Comparison of ENCODE assay signal across 21 mouse cellular contexts in genomic region chr11:104270876-104271275, GRCm38 (mm10). TPM values are rescaled to one million over a fixed set of nuclear protein-coding genes. Genes with fewer than 3 reads are reported as not detected.
DNase-seq lines count a peak whose midpoint lies in the region; ATAC-seq and TF ChIP-seq lines count a peak whose summit lies in the region.
"Had no signal": no experiment of that assay in that cellular context is flagged by ENCODE, and none has a peak within 500 bp of the region (broad histone marks: within the 10 kb centered on the region; RNA-seq: fewer than 3 reads in every experiment).

No protein-coding gene starts in this region.

- TF ChIP-seq CTCF in gastrocnemius, adult 2 months (IDR thresholded peaks at IDR 0.05), result no peak
- TF ChIP-seq CTCF in cortical plate, adult 2 months (IDR thresholded peaks at IDR 0.05; ENCODE audit: extremely low read depth, insufficient read depth, low read length), result no peak

- 63% methylated on average over 4 of the region's 4 CpGs for WGBS in kidney, embryonic 14.5 days
- WGBS in lung, embryonic 16.5 days, result 46% methylated on average over 4 of the region's 4 CpGs

- no peak for TF ChIP-seq POLR2A in cortical plate, adult 2 months (IDR thresholded peaks at IDR 0.05; ENCODE audit: extremely low read depth, insufficient read depth, low read length)

- ATAC-seq in kidney, embryonic 14.5 days (ENCODE audit: low FRiP score, low TSS enrichment), result no peak
- ATAC-seq in lung, embryonic 16.5 days (ENCODE audit: low read depth), result peak; percentile 74; the same call in 1 of the 2 replicates
- ATAC-seq: forebrain, embryonic 14.5 days had no signal

- no peaks in the 10 kb centered on the region for H3K36me3 ChIP-seq in kidney, embryonic 14.5 days (ENCODE audit: control insufficient read depth, insufficient read depth, low read length)
- H3K36me3 ChIP-seq in lung, embryonic 16.5 days (ENCODE audit: control insufficient read depth, insufficient read depth, low read length), result no peaks in the 10 kb centered on the region
- H3K36me3 ChIP-seq: embryonic facial prominence, embryonic 15.5 days; forebrain, embryonic 10.5 days; heart, embryonic 10.5 days had no signal

- peak overlapping the region; percentile 92 for H3K27ac ChIP-seq in gastrocnemius, adult 2 months
- no peak overlapping the region for H3K27ac ChIP-seq in kidney, embryonic 14.5 days (ENCODE audit: low read depth, low read length)
- H3K27ac ChIP-seq in lung, embryonic 16.5 days (ENCODE audit: low read length), result no peak overlapping the region
- H3K27ac ChIP-seq in cortical plate, adult 2 months (ENCODE audit: insufficient read depth, low read length), result 0 out of 2 replicates have a peak overlapping the region, but pooled peaks have one; percentile 37
- H3K27ac ChIP-seq: embryonic facial prominence, embryonic 15.5 days; forebrain, embryonic 10.5 days; heart, embryonic 10.5 days; hindbrain, embryonic 13.5 days had no signal

- 0 out of 2 replicates have a peak, but pooled peaks cover 6% of the 10 kb centered on the region for H3K4me1 ChIP-seq in kidney, embryonic 14.5 days (ENCODE audit: control insufficient read depth, insufficient read depth, low read length)
- H3K4me1 ChIP-seq in lung, embryonic 16.5 days (replicated peaks; ENCODE audit: control insufficient read depth, insufficient read depth, low read length), result peaks cover 4% of the 10 kb centered on the region
- peaks cover 25% of the 10 kb centered on the region for H3K4me1 ChIP-seq in cortical plate, adult 2 months (ENCODE audit: control insufficient read depth, insufficient read depth, low read length)

- no peak overlapping the region for H3K4me3 ChIP-seq in gastrocnemius, adult 2 months
- no peak overlapping the region for H3K4me3 ChIP-seq in kidney, embryonic 14.5 days (ENCODE audit: low read length)
- H3K4me3 ChIP-seq in lung, embryonic 16.5 days (ENCODE audit: low read length), result no peak overlapping the region
- H3K4me3 ChIP-seq in cortical plate, adult 2 months (ENCODE audit: insufficient read depth, low read length), result no peak overlapping the region
- H3K4me3 ChIP-seq: embryonic facial prominence, embryonic 15.5 days; erythroblast, embryonic 14.5 days; forebrain, embryonic 10.5 days; heart, embryonic 10.5 days; hindbrain, embryonic 13.5 days had no signal

- no peak for DNase-seq in gastrocnemius, adult 2 months
- DNase-seq in gastrocnemius, postnatal 4 days (ENCODE audit: low spot score in 2 of 2), result no peak
- peak; percentile 44 to 49 for DNase-seq in kidney, postnatal 36 days
- DNase-seq in lung, postnatal 36 days, result no peak
- DNase-seq: adrenal gland, postnatal 10 days; cerebellum, adult 18-20 months; cerebellum, postnatal 10 days; embryo, embryonic 11 days; gastrocnemius, postnatal 36 days; heart, adult 18-20 months; heart, postnatal 10 days had no signal

- no peak overlapping the region for H3K9ac ChIP-seq in kidney, embryonic 14.5 days (ENCODE audit: low read depth, low read length)
- no peak overlapping the region for H3K9ac ChIP-seq in lung, embryonic 16.5 days (ENCODE audit: low read length)
- H3K9ac ChIP-seq: embryonic facial prominence, embryonic 15.5 days; hindbrain, embryonic 13.5 days had no signal

- H3K9me3 ChIP-seq in kidney, embryonic 14.5 days (ENCODE audit: control insufficient read depth, low read length), result no peaks in the 10 kb centered on the region
- no peaks in the 10 kb centered on the region for H3K9me3 ChIP-seq in lung, embryonic 16.5 days (ENCODE audit: control insufficient read depth, low read length)
- H3K9me3 ChIP-seq: embryonic facial prominence, embryonic 15.5 days; forebrain, embryonic 10.5 days; heart, embryonic 10.5 days; hindbrain, embryonic 13.5 days had no signal

- no peaks in the 10 kb centered on the region for H3K27me3 ChIP-seq in kidney, embryonic 14.5 days (ENCODE audit: control insufficient read depth, insufficient read depth, low read length)
- no peaks in the 10 kb centered on the region for H3K27me3 ChIP-seq in lung, embryonic 16.5 days (ENCODE audit: control insufficient read depth, insufficient read depth, low read depth, low read length)
- H3K27me3 ChIP-seq: embryonic facial prominence, embryonic 15.5 days; hindbrain, embryonic 13.5 days had no signal

- intact Hi-C loops in gastrocnemius, adult 2 months (cut with DNase I), result no loop called here

- no peak overlapping the region for H3K4me2 ChIP-seq in kidney, embryonic 14.5 days (replicated peaks; ENCODE audit: low read depth, low read length)
- H3K4me2 ChIP-seq in lung, embryonic 16.5 days (ENCODE audit: low read depth, low read length), result no peak overlapping the region
- H3K4me2 ChIP-seq: embryonic facial prominence, embryonic 15.5 days; hindbrain, embryonic 13.5 days had no signal

RNA-seq across cellular contexts. Expression of gene Mapt, which starts 39.7 kb away (rescaled TPM):
- 10 to 100 TPM; 66.3 to 79.2 TPM for total RNA-seq in gastrocnemius, adult 2 months (2021)
- 10 to 100 TPM; 24.6 to 26.4 TPM for total RNA-seq in gastrocnemius, postnatal 4 days (2021)
- polyA plus RNA-seq in kidney, embryonic 14.5 days (2014; fragmentation: Nextera tagmentation; extraction: Ambion mirVana), result 4.7 and 5.0 TPM in 2 replicates
- 11.8 and 13.6 TPM in 2 replicates for polyA plus RNA-seq in lung, embryonic 16.5 days (2015; fragmentation: Nextera tagmentation; extraction: Ambion mirVana)
- 270 and 278 TPM in 2 replicates for polyA plus RNA-seq in cortical plate, adult 2 months (2012; rRNA removed)
- total RNA-seq: hematopoietic stem cell, adult 5-6 weeks had no signal
- polyA plus RNA-seq: erythroblast, embryonic 14.5 days had no signal

Comparison
In these comparisons a context has a peak if more than half of its experiments do, and no peak if none do; other contexts are left out.
1. DNase-seq: peak in kidney, postnatal 36 days (2 of 2); none in gastrocnemius, adult 2 months (single experiment), gastrocnemius, postnatal 4 days (0 of 2) and lung, postnatal 36 days (single experiment).
2. H3K27ac ChIP-seq: peak in gastrocnemius, adult 2 months (single experiment) and cortical plate, adult 2 months (single experiment); none in kidney, embryonic 14.5 days (single experiment) and lung, embryonic 16.5 days (single experiment).
3. RNA of gene Mapt, which starts 39.7 kb away (polyA plus RNA-seq): 270 to 278 TPM in cortical plate, adult 2 months; 11.8 to 13.6 TPM in lung, embryonic 16.5 days and 4.7 to 5.0 TPM in kidney, embryonic 14.5 days; every median in the first group is over 10 times any median in the second.